Mouse (Mus musculus): ENCODE measurements around the gene Sgms1.

- TF ChIP-seq CTCF (IDR thresholded peaks at IDR 0.05; ENCODE audit: control insufficient read depth, insufficient read depth, insufficient read length) (no peak), MAX (IDR thresholded peaks at IDR 0.05) (no peak)
Measured at GRCm38 (mm10) chr19:32291130-32291529, 98.4 kb downstream of the Sgms1 start.

Data from C2C12 (cell line).